Comparison of ENCODE assay signal across 14 mouse cellular contexts in genomic region chr17:50066822-50067713, GRCm38 (mm10).
"Had no signal": no experiment of that assay in that cellular context is flagged by ENCODE, and none has a peak within 500 bp of the region (broad histone marks: within the 10 kb centered on the region; RNA-seq: fewer than 3 reads in every experiment).

No protein-coding gene starts in this region.

- H3K4me1 ChIP-seq: limb, embryonic 13.5 days; midbrain, embryonic 15.5 days had no signal

- H3K27ac ChIP-seq: kidney, postnatal 0 days; limb, embryonic 13.5 days; midbrain, embryonic 10.5 days; midbrain, embryonic 15.5 days had no signal

- H3K27me3 ChIP-seq: limb, embryonic 13.5 days; liver, embryonic 15.5 days; midbrain, embryonic 15.5 days had no signal

- H3K4me2 ChIP-seq: limb, embryonic 13.5 days; liver, embryonic 15.5 days; lung, embryonic 14.5 days; midbrain, embryonic 15.5 days had no signal

- H3K4me3 ChIP-seq: limb, embryonic 13.5 days; liver, embryonic 15.5 days; midbrain, embryonic 10.5 days; midbrain, embryonic 15.5 days had no signal

- ATAC-seq: midbrain, embryonic 15.5 days had no signal

- H3K9me3 ChIP-seq: limb, embryonic 13.5 days; liver, embryonic 15.5 days; midbrain, embryonic 10.5 days; midbrain, embryonic 15.5 days had no signal

- H3K36me3 ChIP-seq: limb, embryonic 13.5 days; liver, embryonic 15.5 days; midbrain, embryonic 10.5 days; midbrain, embryonic 15.5 days had no signal

- H3K9ac ChIP-seq: limb, embryonic 13.5 days; liver, embryonic 15.5 days; lung, embryonic 14.5 days; midbrain, embryonic 15.5 days had no signal

- DNase-seq: kidney, adult 8-10 months; kidney, postnatal 36 days; left cerebral cortex, postnatal 4 days; lung, embryonic 14.5 days; lung, postnatal 10 days; lung, postnatal 4 days; right cerebral cortex, adult 18-20 months; right cerebral cortex, postnatal 25 days; thymus, postnatal 4 days had no signal
